Mouse (Mus musculus) C2C12 (cell line): Measurements from ENCODE around the gene Als2cr12.

Experiments
- CEBPB ChIP-seq: IDR thresholded peaks from one replicate; pipeline ENCODE4 v1.6.1; 2011; ENCODE audit warnings: low read depth, mild to moderate bottlenecking, control low read depth, moderate library complexity
- CTCF ChIP-seq: IDR thresholded peaks from one replicate; pipeline ENCODE4 v1.5.1; 2011; ENCODE audit not compliant: control insufficient read depth, insufficient read depth, insufficient read length
- MAX ChIP-seq: IDR thresholded peaks from one replicate; pipeline ENCODE4 v1.6.1; 2011; ENCODE audit warnings: mild to moderate bottlenecking, control low read depth
- MYOD1 ChIP-seq: IDR thresholded peaks from one replicate; pipeline ENCODE4 v1.6.1; 2011; ENCODE audit warnings: low read depth; ENCODE audit not compliant: control insufficient read depth, insufficient read length
- USF1 ChIP-seq: IDR thresholded peaks from one replicate; pipeline ENCODE4 v1.6.1; 2011; ENCODE audit warnings: low read depth, mild to moderate bottlenecking, control low read depth, moderate library complexity

DNA sequence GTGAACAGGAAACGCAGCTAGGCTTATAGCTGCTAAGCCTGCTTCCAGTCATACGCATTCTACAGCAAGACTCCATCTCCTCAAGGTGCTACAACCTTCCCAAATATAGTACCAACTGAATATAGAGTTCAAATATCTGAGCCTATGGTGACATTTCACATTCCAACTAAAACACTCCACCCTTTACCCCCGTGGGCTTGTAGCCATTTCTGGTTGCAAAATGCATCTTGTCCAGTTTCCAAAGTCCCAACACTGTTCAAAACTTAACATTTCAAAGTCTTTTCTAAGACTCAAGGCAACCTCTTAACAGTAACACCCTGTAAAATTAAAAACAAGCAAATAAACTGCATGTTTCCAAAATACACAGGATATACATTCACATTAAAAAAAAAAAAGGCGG lies 80.6 kb downstream of the Als2cr12 start:
- no peak for TF ChIP-seq CTCF
- no peak for TF ChIP-seq CEBPB
- no peak for TF ChIP-seq USF1
- no peak for TF ChIP-seq MYOD1
- no peak for TF ChIP-seq MAX
